Mouse (Mus musculus) spleen, postnatal 4 days (tissue): ENCODE data around the gene Zfp36l2.

ENCODE experiments used
- DNase-seq, 2 experiments: peaks; one replicate each; pipeline ENCODE4 v3.0.0; 2022; ENCODE audit warnings: low spot score in 2 of 2

Gene Zfp36l2

DNA sequence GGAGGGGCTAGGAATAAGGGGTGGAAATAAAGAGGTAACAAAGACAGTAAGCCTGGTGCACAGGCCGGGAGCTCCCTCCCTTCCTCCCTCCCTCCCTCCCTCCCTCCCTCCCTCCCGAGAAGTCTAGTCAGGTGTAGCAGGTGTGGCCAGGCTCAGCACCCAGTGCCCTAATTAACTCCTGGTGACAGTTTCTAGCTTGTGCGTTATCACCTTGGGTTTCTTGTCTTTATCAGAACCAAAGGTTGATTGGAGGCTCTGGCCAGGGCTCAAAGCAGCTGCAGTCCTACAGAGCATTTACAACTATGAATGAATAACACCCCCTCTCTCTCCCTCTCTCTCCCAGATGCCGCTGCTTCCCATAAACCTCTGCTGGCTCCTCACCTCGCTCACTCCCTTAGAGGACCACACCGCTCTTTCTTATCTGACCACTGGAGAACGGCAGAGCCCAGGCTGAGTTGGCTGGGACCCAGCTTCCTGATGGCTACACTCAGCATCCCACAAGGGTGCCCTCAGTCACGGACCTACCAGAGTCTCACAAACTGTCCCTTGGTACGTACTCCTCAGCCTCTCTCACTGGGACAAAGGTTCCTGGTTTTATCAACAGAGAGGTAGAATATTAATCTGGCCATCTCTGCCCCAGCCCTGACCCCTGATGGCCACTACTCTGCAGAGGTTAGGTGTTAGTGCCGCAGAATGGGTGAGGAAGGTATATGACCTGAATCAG lies 50.9 kb downstream of the Zfp36l2 start:
- DNase-seq: no peak

DNA sequence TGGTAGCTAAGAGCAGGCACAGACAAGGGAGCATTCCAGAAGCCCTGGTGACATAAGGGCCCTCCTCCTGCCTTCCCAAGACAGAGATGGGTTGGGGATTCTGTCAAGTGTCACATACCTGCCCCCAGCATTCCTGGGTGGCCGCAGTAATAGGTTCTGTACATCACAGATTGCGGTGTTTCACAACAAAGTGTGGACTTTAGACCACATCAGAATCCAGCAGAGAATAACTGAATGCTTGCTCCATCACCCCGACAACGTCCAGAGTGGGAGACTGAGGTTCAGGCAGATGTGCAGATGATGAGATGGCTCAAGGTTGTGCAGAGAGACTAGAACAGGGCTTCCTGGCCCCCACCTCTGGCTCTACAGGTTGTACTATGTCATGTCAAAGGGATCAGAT lies 51.5 kb downstream of the Zfp36l2 start:
- DNase-seq: no peak

DNA sequence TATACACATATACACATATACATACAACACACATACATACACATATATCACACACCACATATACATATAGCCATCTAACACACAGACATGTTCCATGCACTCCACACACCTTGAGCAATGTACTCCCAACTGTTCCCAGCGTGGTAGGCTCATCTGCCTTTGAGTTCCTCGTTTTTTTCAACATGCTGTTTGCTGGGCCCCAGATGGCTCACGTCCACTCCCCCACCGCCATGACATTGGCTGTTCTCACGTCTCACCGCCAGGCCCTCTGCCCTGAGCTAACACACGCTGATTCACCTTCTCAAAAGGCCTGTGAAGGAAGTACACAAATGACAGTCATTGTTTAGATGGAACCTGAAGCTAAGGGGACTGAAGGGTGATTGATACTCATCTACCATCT lies 52.5 kb downstream of the Zfp36l2 start:
- no peak for DNase-seq
